Mouse (Mus musculus) heart, adult 2 months (tissue): ENCODE measurements around the gene Olfr313. TPM values are rescaled to one million over a fixed set of nuclear protein-coding genes. Genes with fewer than 3 reads are reported as not detected.
"Not testable (repeated sequence)": the region's sequence is repeated elsewhere in the genome, so short reads cannot be mapped to it uniquely, and the experiment has no call there.

Experiments used
- DNase-seq, 2 experiments: peaks; one replicate each; pipeline ENCODE4 v3.0.0; 2021
- H3K27ac ChIP-seq: fragments of 200-600 bp; 2 replicates; pipeline ENCODE4 v1.8.1; 2022
- H3K27me3 ChIP-seq: fragments of 200-500 bp; 2 replicates; pipeline ENCODE4 v1.6.1; 2012; ENCODE audit warnings: mild to moderate bottlenecking, low read length, inconsistent platforms, mixed read lengths; ENCODE audit not compliant: control insufficient read depth, insufficient read depth
- H3K36me3 ChIP-seq: fragments of 200-500 bp; 2 replicates; pipeline ENCODE4 v1.6.1; 2012; ENCODE audit warnings: low read length, inconsistent platforms; ENCODE audit not compliant: control insufficient read depth, insufficient read depth
- H3K4me1 ChIP-seq: fragments of 200-500 bp; 2 replicates; pipeline ENCODE4 v1.6.1; 2011; ENCODE audit warnings: low read length; ENCODE audit not compliant: control insufficient read depth, insufficient read depth
- H3K4me3 ChIP-seq: fragments of 200-600 bp; 2 replicates; pipeline ENCODE4 v1.8.1; 2022
- H3K79me2 ChIP-seq: fragments of 200-500 bp; replicated peaks from 2 replicates; pipeline ENCODE4 v1.6.1; 2012; ENCODE audit warnings: mild to moderate bottlenecking, inconsistent platforms, low read length, moderate library complexity, mixed read lengths; ENCODE audit not compliant: control insufficient read depth, insufficient read depth
- H3K9ac ChIP-seq: fragments of 200-500 bp; 2 replicates; pipeline ENCODE4 v1.6.1; 2012; ENCODE audit warnings: low read depth, mild to moderate bottlenecking, control low read depth, inconsistent platforms, low read length, mixed read lengths
- CTCF ChIP-seq: fragments of 200-600 bp; IDR thresholded peaks from 2 replicates; pipeline ENCODE4 v1.8.1; 2022; ENCODE audit warnings: antibody characterized with exemption, mild to moderate bottlenecking, moderate library complexity
- EP300 ChIP-seq: fragments of 200-500 bp; IDR thresholded peaks from 2 replicates; pipeline ENCODE4 v1.6.1; 2011; ENCODE audit warnings: low read depth, low read length, control low read depth; ENCODE audit not compliant: insufficient read depth
- POLR2A ChIP-seq: fragments of 200-500 bp; IDR thresholded peaks from 2 replicates; pipeline ENCODE4 v1.6.1; 2011; ENCODE audit warnings: mild to moderate bottlenecking, low read depth, low read length, control low read depth; ENCODE audit not compliant: insufficient read depth
- WGBS: fragments of 180-500 bp; shearing (Covaris S2); methylation state at CpG from one replicate; pipeline ENCODE4 v1.1.7; 2018; 5-methylcytosine and 5-hydroxymethylcytosine counted together
- intact Hi-C: fragments of 180-260 bp; cut with DNase I; formaldehyde crosslinking; loops from one replicate; pipeline ENCODE4 v1.15.1; 2025
- polyA plus RNA-seq: library from polyadenylated mRNA; depleted of rRNA; stranded (reverse); fragments of >200 nt; gene quantifications from 2 replicates; pipeline ENCODE4 v1.2.3, GENCODE M21; 2012
- total RNA-seq, 2 experiments: library from RNA; stranded (reverse); gene quantifications; 2 replicates each; pipeline ENCODE4 v1.2.3; 2021

Gene Olfr313
- total and polyA plus RNA-seq, 3 experiments: not detected

DNA sequence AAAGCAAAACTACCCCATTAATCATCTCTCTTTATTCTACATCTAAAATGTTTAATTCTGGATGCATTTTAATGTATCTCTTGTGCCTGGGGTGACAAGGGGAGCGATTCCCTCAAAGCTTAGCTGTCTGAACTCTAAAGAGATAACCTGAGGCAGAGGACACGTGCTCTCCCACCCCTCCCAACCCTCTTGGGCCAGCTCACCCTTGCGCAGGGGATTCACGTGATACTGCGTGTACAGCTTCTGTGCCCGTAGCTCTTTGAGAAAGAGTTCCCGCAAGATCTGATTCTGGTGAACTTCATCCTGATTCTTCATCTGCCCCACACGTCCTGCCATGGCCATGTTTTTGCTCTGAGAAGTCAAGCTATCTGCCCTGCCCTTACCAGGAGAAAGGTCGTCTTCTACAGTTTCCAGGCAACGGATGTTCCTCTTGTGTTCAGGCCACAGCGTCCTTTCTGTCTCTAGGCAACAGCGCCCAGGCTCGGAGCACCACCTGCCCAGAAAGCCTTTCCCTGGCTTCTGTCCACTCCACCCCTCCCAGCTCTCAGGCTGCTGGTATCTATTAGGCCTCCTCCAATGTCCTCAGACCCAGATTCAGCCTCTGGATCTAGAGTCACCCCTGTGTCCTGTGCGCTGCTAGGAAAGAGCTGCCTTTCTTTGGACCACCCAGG lies 13.1 kb upstream of the Olfr313 start, which contains the start of gene Fam183b:
TSS of gene Fam183b (minus strand) at position 403 of the 671 bp plus-strand sequence.
- Histone ChIP-seq H3K4me1 (no peaks in the 10 kb centered on the region), H3K36me3 (no peaks in the 10 kb centered on the region), H3K27ac (no peak within 1 kb of the TSS), H3K9ac (no peak within 1 kb of the TSS), H3K4me3 (no peak within 1 kb of the TSS), H3K79me2 (no peaks in the 10 kb centered on the region), H3K27me3 (no peaks in the 10 kb centered on the region)
- DNase-seq: peak in 1 of 2 experiments; percentile 27
- intact Hi-C loops: no loop called here
- 35% methylated on average over 14 of the region's 14 CpGs for WGBS
- no peak for TF ChIP-seq POLR2A
- TF ChIP-seq CTCF: no peak
- TF ChIP-seq EP300: no peak

DNA sequence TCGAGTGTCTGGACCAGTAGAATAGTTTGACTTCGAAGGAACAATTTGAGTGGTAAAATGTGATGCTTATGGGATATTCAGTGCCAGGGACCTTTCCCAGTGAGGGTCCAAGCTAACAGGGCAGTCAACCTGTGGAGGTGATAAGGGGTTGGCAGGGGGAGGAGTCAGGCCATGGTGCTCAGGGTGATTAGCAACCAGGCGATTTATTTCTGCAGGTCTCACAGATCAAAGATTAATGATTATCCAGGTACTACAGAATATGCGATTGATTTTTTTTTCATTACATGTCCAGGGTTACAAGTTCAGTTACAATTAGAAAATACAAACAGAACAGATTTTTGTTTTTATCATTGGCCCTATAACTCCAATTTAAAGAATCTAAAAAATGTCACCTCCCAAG lies 10.9 kb upstream of the Olfr313 start:
- Histone ChIP-seq H3K79me2 (no peaks in the 10 kb centered on the region), H3K27ac (no peak overlapping the region), H3K9ac (no peak overlapping the region), H3K4me3 (no peak overlapping the region), H3K36me3 (no peaks in the 10 kb centered on the region), H3K27me3 (no peaks in the 10 kb centered on the region), H3K4me1 (no peaks in the 10 kb centered on the region)
- WGBS: 74% methylated on average over 4 of the region's 4 CpGs
- TF ChIP-seq EP300 (no peak), CTCF (no peak), POLR2A (no peak)
- intact Hi-C loops: no loop called here
- DNase-seq: no peak

DNA sequence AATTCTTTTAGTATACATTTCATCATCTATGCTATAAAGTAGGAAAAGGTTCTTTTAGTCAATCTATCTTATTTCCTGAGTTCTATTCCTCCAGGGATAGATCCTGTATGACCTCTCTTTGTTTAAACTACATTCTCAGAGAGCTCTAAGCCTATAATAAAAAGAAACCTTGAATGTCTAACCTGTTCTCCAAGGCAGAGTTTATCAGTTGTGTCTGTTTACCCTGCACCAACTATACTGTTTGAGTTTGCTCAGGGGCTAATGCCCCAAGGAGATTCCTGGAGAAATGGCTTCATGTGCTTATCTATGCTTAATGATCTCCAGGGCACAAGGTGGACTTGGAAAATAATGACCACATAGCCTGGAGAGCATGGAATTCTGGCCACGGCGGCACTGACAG lies 10.4 kb upstream of the Olfr313 start:
- intact Hi-C loops: no loop called here
- 60% methylated on average over 2 of the region's 2 CpGs for WGBS

DNA sequence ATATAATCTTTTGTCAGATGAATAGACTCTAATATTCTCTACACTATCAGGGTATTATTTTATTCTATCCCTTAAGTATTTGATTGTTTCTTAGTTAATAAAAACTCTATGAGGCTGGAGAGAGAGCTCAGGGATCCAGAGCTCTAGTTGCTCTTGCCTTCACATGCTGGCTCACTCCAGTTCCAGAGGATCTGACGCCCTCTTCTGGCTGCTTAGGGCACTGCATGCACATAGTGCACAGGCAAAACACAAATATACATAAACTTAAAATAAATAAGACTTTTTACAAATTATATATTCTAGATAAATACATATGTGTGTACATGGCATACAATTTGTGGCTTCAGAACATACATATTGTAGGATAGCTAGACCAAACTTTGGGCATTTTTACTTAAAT lies 2.8 kb upstream of the Olfr313 start:
- Histone ChIP-seq H3K9ac (no peak overlapping the region), H3K27me3 (no peaks in the 10 kb centered on the region), H3K79me2 (no peaks in the 10 kb centered on the region), H3K27ac (no peak overlapping the region), H3K4me1 (no peaks in the 10 kb centered on the region), H3K4me3 (no peak overlapping the region), H3K36me3 (no peaks in the 10 kb centered on the region)
- intact Hi-C loops: no loop called here
- 3% methylated on average over 1 of the region's 1 CpGs for WGBS
- no peak for DNase-seq
- no peak for TF ChIP-seq EP300
- TF ChIP-seq CTCF: peak; percentile 23

More for the DNA sequence above, 10.4 kb upstream of the Olfr313 start:
- Histone ChIP-seq H3K9ac (no peak overlapping the region), H3K79me2 (no peaks in the 10 kb centered on the region), H3K4me3 (no peak overlapping the region), H3K27ac (no peak overlapping the region), H3K36me3 (no peaks in the 10 kb centered on the region), H3K27me3 (no peaks in the 10 kb centered on the region), H3K4me1 (no peaks in the 10 kb centered on the region)
- DNase-seq: no peak
- TF ChIP-seq EP300: no peak
- TF ChIP-seq CTCF: no peak
- no peak for TF ChIP-seq POLR2A

DNA sequence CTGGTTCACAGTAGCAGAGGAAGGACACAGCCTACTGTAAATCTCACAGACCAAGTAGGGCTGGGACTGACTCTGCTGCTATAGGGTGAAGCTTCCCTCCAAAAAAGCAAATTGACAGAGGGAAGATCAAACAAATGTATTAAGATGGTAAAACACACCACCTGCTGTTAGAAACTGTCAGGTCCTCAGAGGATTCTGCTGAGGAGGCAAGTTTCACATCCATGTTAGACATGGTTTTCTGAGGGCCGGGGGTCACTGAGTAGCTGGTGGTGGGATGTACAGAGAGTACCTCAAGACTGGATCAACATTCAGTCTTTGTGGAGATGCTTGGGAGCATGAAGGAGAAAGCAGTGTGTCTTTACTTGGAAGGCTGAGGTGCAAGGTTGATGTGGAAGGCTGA lies 876 bp downstream of the Olfr313 start:
- no peak for TF ChIP-seq EP300
- no peak for TF ChIP-seq CTCF
- TF ChIP-seq POLR2A: no peak
- intact Hi-C loops: no loop called here
- WGBS: 81% methylated on average over 1 of the region's 1 CpGs
- Histone ChIP-seq H3K36me3 (no peaks in the 10 kb centered on the region), H3K27me3 (no peaks in the 10 kb centered on the region), H3K79me2 (no peaks in the 10 kb centered on the region), H3K4me3 (no peak overlapping the region), H3K27ac (no peak overlapping the region), H3K4me1 (no peaks in the 10 kb centered on the region), H3K9ac (no peak overlapping the region)
- no peak for DNase-seq

DNA sequence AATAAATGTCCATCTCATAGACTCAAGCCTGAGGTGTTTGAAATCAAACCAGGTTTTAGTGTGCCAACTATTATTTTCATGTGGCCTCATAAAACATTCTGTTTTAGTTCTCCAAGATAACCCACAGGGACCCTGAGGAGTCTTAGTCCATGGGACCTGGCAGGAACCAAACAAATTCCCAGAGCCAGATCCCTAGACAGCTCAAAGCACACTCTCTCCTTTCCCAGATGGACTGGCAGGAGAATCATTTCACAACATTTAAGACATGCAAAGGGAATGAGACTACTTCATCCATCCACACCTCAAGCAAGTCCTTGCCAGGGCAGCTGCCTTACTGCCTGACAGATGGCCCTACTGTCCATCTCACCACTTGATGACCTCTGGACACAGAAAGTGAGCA lies 14.1 kb downstream of the Olfr313 start, which contains the start of gene Olfr312:
TSS of gene Olfr312 (plus strand) at position 301 of the 400 bp plus-strand sequence.
- H3K9ac ChIP-seq, DNase-seq, H3K4me1 ChIP-seq, intact Hi-C loops, H3K79me2 ChIP-seq, H3K27ac ChIP-seq, H3K27me3 ChIP-seq, H3K36me3 ChIP-seq, H3K4me3 ChIP-seq: not testable (repeated sequence)
